Mouse (Mus musculus) embryonic facial prominence, embryonic 11.5 days (tissue): ENCODE data around the gene Stk10. TPM values are rescaled to one million over a fixed set of nuclear protein-coding genes. Genes with fewer than 3 reads are reported as not detected.
"Not testable (repeated sequence)": the region's sequence is repeated elsewhere in the genome, so short reads cannot be mapped to it uniquely, and the experiment has no call there.

Experiments used
- ATAC-seq: fragments of 200-750 bp; cut with Nextera tagmentation; replicated peaks from 2 replicates; pipeline ENCODE4 v1.8.0; 2017; ENCODE audit warnings: low read depth; ENCODE audit not compliant: insufficient number of reproducible peaks, low FRiP score, low TSS enrichment
- DNase-seq: peaks from one replicate; pipeline ENCODE4 v3.0.0-alpha.2; 2015; ENCODE audit warnings: low spot score
- H3K27ac ChIP-seq: fragments of 300-500 bp; sonication (generic); replicated peaks from 2 replicates; pipeline ENCODE4 v1.5.1; 2014; ENCODE audit warnings: mild to moderate bottlenecking, low read depth, low read length, control low read depth
- H3K27me3 ChIP-seq: fragments of 300-500 bp; sonication (generic); 2 replicates; pipeline ENCODE4 v1.6.1; 2014; ENCODE audit warnings: mild to moderate bottlenecking, low read length, moderate library complexity, mixed read lengths; ENCODE audit not compliant: control insufficient read depth, insufficient read depth
- H3K36me3 ChIP-seq: fragments of 300-500 bp; sonication (generic); replicated peaks from 2 replicates; pipeline ENCODE4 v1.6.1; 2014; ENCODE audit warnings: low read depth, mild to moderate bottlenecking, low read length, moderate library complexity, mixed read lengths; ENCODE audit not compliant: control insufficient read depth, insufficient read depth
- H3K4me1 ChIP-seq: fragments of 300-500 bp; sonication (generic); 2 replicates; pipeline ENCODE4 v1.6.1; 2014; ENCODE audit warnings: low read length, mixed read lengths; ENCODE audit not compliant: control insufficient read depth, insufficient read depth
- H3K4me2 ChIP-seq: fragments of 300-500 bp; sonication (generic); 2 replicates; pipeline ENCODE4 v1.6.1; 2014; ENCODE audit warnings: low read depth, mild to moderate bottlenecking, control low read depth, low read length, moderate library complexity
- H3K4me3 ChIP-seq: fragments of 300-500 bp; sonication (generic); 2 replicates; pipeline ENCODE4 v1.5.1; 2014; ENCODE audit warnings: low read depth, low read length, control low read depth
- H3K9ac ChIP-seq: fragments of 300-500 bp; sonication (generic); replicated peaks from 2 replicates; pipeline ENCODE4 v1.6.1; 2014; ENCODE audit warnings: mild to moderate bottlenecking, control low read depth, low read length
- H3K9me3 ChIP-seq: fragments of 300-500 bp; sonication (generic); replicated peaks from 2 replicates; pipeline ENCODE4 v1.6.1; 2016; ENCODE audit warnings: mild to moderate bottlenecking, low read length, inconsistent platforms, mixed read lengths; ENCODE audit not compliant: control insufficient read depth
- WGBS: fragments of 180-500 bp; shearing (Covaris S2); extraction: QIAGEN DNeasy Blood & Tissue Kit; methylation state at CpG from one replicate; pipeline ENCODE4 v1.1.7; 2014; 5-methylcytosine and 5-hydroxymethylcytosine counted together
- polyA plus RNA-seq: library from polyadenylated mRNA; unstranded; fragments of >200 nt; fragmentation: Nextera tagmentation; extraction: Ambion mirVana; gene quantifications from 2 replicates; pipeline ENCODE4 v1.2.1, GENCODE M21; 2014

Gene Stk10
- polyA plus RNA-seq, 1 experiment from 2014 or later, result 1.4 TPM

DNA sequence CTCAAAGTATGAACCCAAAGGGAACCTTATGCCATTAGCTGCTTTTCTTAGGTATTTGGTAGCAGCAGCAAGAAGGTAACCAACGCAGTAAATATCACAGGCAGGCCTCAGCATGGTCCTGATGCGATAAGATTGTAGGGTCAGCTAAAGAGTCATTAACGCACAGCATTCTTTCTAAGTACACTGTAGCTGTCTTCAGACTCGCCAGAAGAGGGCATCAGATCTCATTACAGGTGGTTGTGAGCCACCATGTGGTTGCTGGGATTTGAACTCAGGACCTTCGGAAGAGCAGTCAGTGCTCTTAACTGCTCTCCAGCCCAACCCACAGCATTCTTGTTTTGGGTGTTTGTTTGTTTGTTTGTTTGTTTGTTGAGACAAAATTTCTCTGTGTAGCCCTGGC, 85.5 kb downstream of the Stk10 start:
- H3K9me3 ChIP-seq, H3K4me2 ChIP-seq, H3K4me3 ChIP-seq, ATAC-seq, DNase-seq, H3K36me3 ChIP-seq, H3K4me1 ChIP-seq, H3K9ac ChIP-seq, H3K27me3 ChIP-seq, H3K27ac ChIP-seq: not testable (repeated sequence)
- 80% methylated on average over 5 of the region's 5 CpGs for WGBS

- Histone ChIP-seq H3K9ac (no peak overlapping the region), H3K9me3 (no peaks in the 10 kb centered on the region), H3K4me3 (no peak overlapping the region), H3K27ac (0 out of 2 replicates have a peak overlapping the region, but pooled peaks have one; percentile 25), H3K4me2 (no peak overlapping the region), H3K27me3 (no peaks in the 10 kb centered on the region), H3K36me3 (no peaks in the 10 kb centered on the region), H3K4me1 (no peaks in the 10 kb centered on the region; the same call in none of the 2 replicates)
- ATAC-seq (0 out of 2 replicates have a peak, but pooled peaks have one; percentile 19), DNase-seq (peak; percentile 73)
- WGBS, result 32% methylated on average over 8 of the region's 8 CpGs
These were observed 86.2 kb downstream of the Stk10 start for GRCm38 (mm10) chr11:32619257-32619816.

DNA sequence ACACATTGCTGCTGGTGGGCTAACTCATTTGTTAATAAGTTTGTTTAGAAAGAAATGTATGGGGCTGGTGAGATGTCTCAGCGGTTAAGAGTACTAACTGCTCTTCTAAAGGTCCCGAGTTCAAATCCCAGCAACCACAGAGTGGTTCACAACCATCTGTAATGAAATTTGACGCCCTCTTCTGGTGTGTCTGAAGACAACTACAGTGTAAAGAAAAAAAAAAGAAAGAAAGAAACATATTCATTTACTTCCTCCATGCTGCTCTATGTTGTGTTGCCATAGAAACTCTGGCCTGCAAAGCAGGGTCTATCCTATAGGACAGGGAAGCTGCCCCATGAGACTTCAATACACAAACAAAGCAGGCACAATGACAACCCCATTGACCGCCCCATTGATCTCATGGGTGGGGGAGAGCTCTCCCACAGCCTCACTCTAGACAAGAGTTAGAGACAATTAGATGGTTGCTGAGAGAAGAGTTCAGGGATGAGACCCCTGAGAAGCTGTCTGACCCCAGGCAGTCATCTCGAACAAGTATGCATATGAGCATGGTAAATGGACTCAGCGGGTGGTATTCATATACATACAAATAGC, 86.9 kb downstream of the Stk10 start:
- Histone ChIP-seq H3K27me3 (no peaks in the 10 kb centered on the region), H3K36me3 (no peaks in the 10 kb centered on the region), H3K9me3 (no peaks in the 10 kb centered on the region), H3K4me2 (no peak overlapping the region), H3K9ac (no peak overlapping the region), H3K4me1 (no peaks in the 10 kb centered on the region; the same call in none of the 2 replicates), H3K27ac (no peak overlapping the region), H3K4me3 (no peak overlapping the region)
- DNase-seq (no peak), ATAC-seq (no peak)
- 80% methylated on average over 6 of the region's 6 CpGs for WGBS

DNA sequence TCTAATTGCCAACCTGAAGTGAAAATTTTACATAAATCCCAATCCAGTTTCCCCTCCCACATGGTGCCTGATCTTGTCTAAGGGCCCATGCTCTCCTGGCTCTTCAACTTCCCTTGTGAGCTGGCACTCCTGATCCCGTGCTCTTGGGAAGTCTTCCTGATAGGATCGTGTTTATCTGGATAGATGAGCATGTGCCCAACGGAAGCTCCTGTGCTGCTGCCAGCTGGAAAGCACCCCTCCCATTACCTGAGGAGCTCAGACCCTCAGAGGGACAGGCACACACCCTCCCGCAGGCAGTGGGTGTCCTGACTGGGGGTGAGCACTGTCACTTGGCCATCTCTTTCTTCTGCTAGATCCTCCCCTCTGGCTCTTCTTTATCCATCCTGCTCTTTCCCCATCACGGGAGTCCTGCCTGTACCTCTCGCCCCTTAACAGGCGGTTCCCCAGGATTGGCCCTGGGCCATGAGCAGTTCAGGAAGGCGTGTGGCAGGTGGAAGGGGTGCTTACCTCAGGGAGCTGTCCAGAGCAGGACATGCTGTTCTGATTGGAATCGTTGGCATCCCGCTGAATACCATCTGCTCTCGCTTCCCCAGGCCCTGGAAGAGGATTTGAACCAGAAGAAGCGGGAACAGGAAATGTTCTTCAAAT, 88.8 kb downstream of the Stk10 start:
- no peaks in the 10 kb centered on the region; the same call in none of the 2 replicates for H3K4me1 ChIP-seq

GRCm38 (mm10) chr11:32622479-32623190, 89.5 kb downstream of the Stk10 start:
- Histone ChIP-seq H3K4me1 (no peaks in the 10 kb centered on the region; the same call in none of the 2 replicates), H3K36me3 (no peaks in the 10 kb centered on the region), H3K9ac (no peak overlapping the region), H3K4me2 (no peak overlapping the region), H3K27me3 (no peaks in the 10 kb centered on the region), H3K9me3 (no peaks in the 10 kb centered on the region), H3K4me3 (no peak overlapping the region), H3K27ac (no peak overlapping the region)
- ATAC-seq, result no peak
- DNase-seq, result no peak
- WGBS, result 86% methylated on average over 13 of the region's 13 CpGs

More for the DNA sequence above, 88.8 kb downstream of the Stk10 start:
- WGBS, result 76% methylated on average over 12 of the region's 12 CpGs
- H3K36me3 ChIP-seq, result no peaks in the 10 kb centered on the region
- DNase-seq (no peak), ATAC-seq (no peak)
- no peaks in the 10 kb centered on the region for H3K9me3 ChIP-seq
- H3K9ac ChIP-seq, result no peak overlapping the region
- no peaks in the 10 kb centered on the region for H3K27me3 ChIP-seq
- no peak overlapping the region for H3K27ac ChIP-seq
- H3K4me2 ChIP-seq, result no peak overlapping the region
- H3K4me3 ChIP-seq, result no peak overlapping the region

DNA sequence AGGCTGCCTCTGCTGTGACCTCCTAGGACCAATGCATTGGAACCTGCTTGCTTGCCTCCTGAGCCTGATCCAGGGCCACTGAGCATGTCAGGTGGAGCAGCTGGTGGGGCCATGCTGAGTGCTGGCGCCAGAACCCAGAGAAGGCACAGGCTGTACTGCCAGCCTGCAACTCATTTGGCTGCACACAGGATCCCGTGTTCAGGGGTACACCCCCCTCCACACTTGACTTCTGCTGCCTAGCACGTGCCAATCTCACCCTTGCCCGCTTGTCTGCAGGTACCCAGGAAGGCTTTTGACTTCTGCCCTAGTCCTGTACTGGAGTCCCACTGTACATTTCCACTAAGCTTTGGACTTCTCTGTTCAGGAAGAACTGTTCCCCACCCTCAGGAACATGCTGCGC, 90.1 kb downstream of the Stk10 start:
- Histone ChIP-seq H3K4me3 (no peak overlapping the region), H3K36me3 (no peaks in the 10 kb centered on the region), H3K27ac (no peak overlapping the region), H3K9me3 (no peaks in the 10 kb centered on the region), H3K9ac (no peak overlapping the region), H3K27me3 (no peaks in the 10 kb centered on the region), H3K4me1 (no peaks in the 10 kb centered on the region; the same call in none of the 2 replicates), H3K4me2 (no peak overlapping the region)
- ATAC-seq (no peak), DNase-seq (no peak)
- 71% methylated on average over 5 of the region's 5 CpGs for WGBS

- 69% methylated on average over 6 of the region's 6 CpGs for WGBS
These were observed 90.8 kb downstream of the Stk10 start for GRCm38 (mm10) chr11:32623912-32624311.

More at GRCm38 (mm10) chr11:32623912-32624311, 90.8 kb downstream of the Stk10 start:
- Histone ChIP-seq H3K36me3 (no peaks in the 10 kb centered on the region), H3K27me3 (no peaks in the 10 kb centered on the region), H3K27ac (no peak overlapping the region), H3K4me1 (no peaks in the 10 kb centered on the region; the same call in none of the 2 replicates), H3K4me2 (no peak overlapping the region), H3K9ac (no peak overlapping the region), H3K9me3 (no peaks in the 10 kb centered on the region), H3K4me3 (no peak overlapping the region)
- DNase-seq (no peak), ATAC-seq (no peak)
